Mouse (Mus musculus): Measurements from ENCODE around the gene Polr1b. TPM values are rescaled to one million over a fixed set of nuclear protein-coding genes. Genes with fewer than 3 reads are reported as not detected.

The Polr1b gene
- polyA plus RNA-seq, 1 experiment = 21.6 TPM

- no peak overlapping the region for H3K4me3 ChIP-seq (replicated peaks; ENCODE audit: control insufficient read depth, low read depth, low read length)
- H3K27ac ChIP-seq (ENCODE audit: control insufficient read depth, insufficient read depth, low read depth, low read length, poor library complexity) = no peak overlapping the region
- 93% methylated on average over 12 of the region's 12 CpGs for WGBS
- no peaks in the 10 kb centered on the region for H3K4me1 ChIP-seq (ENCODE audit: control insufficient read depth, insufficient read depth, low read length)
- TF ChIP-seq POLR2A (IDR thresholded peaks at IDR 0.05; ENCODE audit: borderline replicate concordance, control insufficient read depth, low read depth, low read length) (no peak), CTCF (IDR thresholded peaks at IDR 0.05; ENCODE audit: control insufficient read depth, insufficient read depth, low read length) (no peak)
Measured at GRCm38 (mm10) chr2:129092810-129093209, 8.0 kb upstream of the Polr1b start.

- Histone ChIP-seq H3K27ac (ENCODE audit: control insufficient read depth, insufficient read depth, low read depth, low read length, poor library complexity) (no peak overlapping the region), H3K4me3 (replicated peaks; ENCODE audit: control insufficient read depth, low read depth, low read length) (no peak overlapping the region), H3K4me1 (ENCODE audit: control insufficient read depth, insufficient read depth, low read length) (no peaks in the 10 kb centered on the region)
- WGBS = 82% methylated on average over 18 of the region's 18 CpGs
- no peak for TF ChIP-seq CTCF (IDR thresholded peaks at IDR 0.05; ENCODE audit: control insufficient read depth, insufficient read depth, low read length)
- TF ChIP-seq POLR2A (IDR thresholded peaks at IDR 0.05; ENCODE audit: borderline replicate concordance, control insufficient read depth, low read depth, low read length) = no peak
Measured at GRCm38 (mm10) chr2:129093926-129094724, 6.7 kb upstream of the Polr1b start.

GRCm38 (mm10) chr2:129112924-129113323 is 12.1 kb downstream of the Polr1b start:
- no peak overlapping the region for H3K4me3 ChIP-seq (replicated peaks; ENCODE audit: control insufficient read depth, low read depth, low read length)
- peaks cover 2% of the 10 kb centered on the region for H3K4me1 ChIP-seq (ENCODE audit: control insufficient read depth, insufficient read depth, low read length)
- TF ChIP-seq POLR2A (IDR thresholded peaks at IDR 0.05; ENCODE audit: borderline replicate concordance, control insufficient read depth, low read depth, low read length) (no peak), CTCF (IDR thresholded peaks at IDR 0.05; ENCODE audit: control insufficient read depth, insufficient read depth, low read length) (no peak)
- no peak overlapping the region for H3K27ac ChIP-seq (ENCODE audit: control insufficient read depth, insufficient read depth, low read depth, low read length, poor library complexity)
- WGBS = 91% methylated on average over 5 of the region's 5 CpGs

GRCm38 (mm10) chr2:129115706-129116367 is 15.0 kb downstream of the Polr1b start:
- H3K27ac ChIP-seq (ENCODE audit: control insufficient read depth, insufficient read depth, low read depth, low read length, poor library complexity) = no peak overlapping the region
- H3K4me1 ChIP-seq (ENCODE audit: control insufficient read depth, insufficient read depth, low read length) = no peaks in the 10 kb centered on the region
- TF ChIP-seq POLR2A (IDR thresholded peaks at IDR 0.05; ENCODE audit: borderline replicate concordance, control insufficient read depth, low read depth, low read length) = no peak
- TF ChIP-seq CTCF (IDR thresholded peaks at IDR 0.05; ENCODE audit: control insufficient read depth, insufficient read depth, low read length) = no peak
- H3K4me3 ChIP-seq (replicated peaks; ENCODE audit: control insufficient read depth, low read depth, low read length) = no peak overlapping the region
- WGBS = 90% methylated on average over 9 of the region's 9 CpGs

GRCm38 (mm10) chr2:129116368-129116739 is 15.6 kb downstream of the Polr1b start:
- 94% methylated on average over 1 of the region's 1 CpGs for WGBS
- H3K4me1 ChIP-seq (ENCODE audit: control insufficient read depth, insufficient read depth, low read length) = no peaks in the 10 kb centered on the region
- TF ChIP-seq POLR2A (IDR thresholded peaks at IDR 0.05; ENCODE audit: borderline replicate concordance, control insufficient read depth, low read depth, low read length) = no peak
- TF ChIP-seq CTCF (IDR thresholded peaks at IDR 0.05; ENCODE audit: control insufficient read depth, insufficient read depth, low read length) = no peak
- no peak overlapping the region for H3K4me3 ChIP-seq (replicated peaks; ENCODE audit: control insufficient read depth, low read depth, low read length)
- no peak overlapping the region for H3K27ac ChIP-seq (ENCODE audit: control insufficient read depth, insufficient read depth, low read depth, low read length, poor library complexity)

GRCm38 (mm10) chr2:129118061-129118460 is 17.3 kb downstream of the Polr1b start:
- TF ChIP-seq CTCF (IDR thresholded peaks at IDR 0.05; ENCODE audit: control insufficient read depth, insufficient read depth, low read length) = no peak
- TF ChIP-seq POLR2A (IDR thresholded peaks at IDR 0.05; ENCODE audit: borderline replicate concordance, control insufficient read depth, low read depth, low read length) = no peak
- WGBS = 93% methylated on average over 12 of the region's 12 CpGs
- H3K27ac ChIP-seq (ENCODE audit: control insufficient read depth, insufficient read depth, low read depth, low read length, poor library complexity) = no peak overlapping the region
- no peak overlapping the region for H3K4me3 ChIP-seq (replicated peaks; ENCODE audit: control insufficient read depth, low read depth, low read length)
- no peaks in the 10 kb centered on the region for H3K4me1 ChIP-seq (ENCODE audit: control insufficient read depth, insufficient read depth, low read length)

GRCm38 (mm10) chr2:129121986-129122385 is 21.2 kb downstream of the Polr1b start:
- no peak for TF ChIP-seq CTCF (IDR thresholded peaks at IDR 0.05; ENCODE audit: control insufficient read depth, insufficient read depth, low read length)
- TF ChIP-seq POLR2A (IDR thresholded peaks at IDR 0.05; ENCODE audit: borderline replicate concordance, control insufficient read depth, low read depth, low read length) = no peak
- H3K27ac ChIP-seq (ENCODE audit: control insufficient read depth, insufficient read depth, low read depth, low read length, poor library complexity) = no peak overlapping the region
- WGBS = 90% methylated on average over 8 of the region's 8 CpGs
- no peak overlapping the region for H3K4me3 ChIP-seq (replicated peaks; ENCODE audit: control insufficient read depth, low read depth, low read length)
- no peaks in the 10 kb centered on the region for H3K4me1 ChIP-seq (ENCODE audit: control insufficient read depth, insufficient read depth, low read length)

GRCm38 (mm10) chr2:129129412-129129929 is 28.7 kb downstream of the Polr1b start, which contains the start of gene Chchd5:
Gene Chchd5, plus strand, starts transcription at chr2:129129700.
- Histone ChIP-seq H3K4me3 (replicated peaks; ENCODE audit: control insufficient read depth, low read depth, low read length) (peak within 1 kb of the TSS; percentile 76), H3K4me1 (ENCODE audit: control insufficient read depth, insufficient read depth, low read length) (peaks cover 6% of the 10 kb centered on the region; the same call in 1 of the 2 replicates), H3K27ac (ENCODE audit: control insufficient read depth, insufficient read depth, low read depth, low read length, poor library complexity) (peak within 1 kb of the TSS; percentile 86)
- under 1% methylated on average over 35 of the region's 35 CpGs for WGBS
- TF ChIP-seq POLR2A (IDR thresholded peaks at IDR 0.05; ENCODE audit: borderline replicate concordance, control insufficient read depth, low read depth, low read length) (peak; percentile 74; the same call in 1 of the 2 replicates), CTCF (IDR thresholded peaks at IDR 0.05; ENCODE audit: control insufficient read depth, insufficient read depth, low read length) (no peak)

Measured in bone marrow, adult 2 months (tissue).